Mouse (Mus musculus): Measurements from ENCODE around the gene Ablim1. TPM values are rescaled to one million over a fixed set of nuclear protein-coding genes. Genes with fewer than 3 reads are reported as not detected.

Ablim1 gene
- total RNA-seq, 2 experiments from 2014 or later: 42.8 to 52.0 TPM

DNA sequence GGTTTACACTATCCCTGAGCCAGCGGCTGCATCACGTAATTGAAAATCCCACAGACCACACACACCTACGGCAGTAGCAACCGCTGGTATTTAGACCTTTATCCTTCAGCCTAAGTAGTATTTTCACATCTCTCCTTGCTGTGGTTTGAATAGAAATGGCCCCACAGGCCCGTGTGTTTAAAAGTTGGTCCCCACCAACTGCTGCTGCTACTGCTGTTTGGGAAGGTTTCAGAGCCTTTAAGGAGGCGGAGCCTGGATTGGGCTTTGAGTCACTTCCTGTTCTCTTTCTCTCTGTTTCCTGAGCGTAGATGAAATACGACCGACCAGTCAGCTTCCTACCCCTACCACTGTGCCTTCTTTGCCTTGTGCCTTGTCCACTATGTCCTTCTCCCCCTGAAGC is 214.7 kb downstream of the Ablim1 start:
- no peak for DNase-seq

DNA sequence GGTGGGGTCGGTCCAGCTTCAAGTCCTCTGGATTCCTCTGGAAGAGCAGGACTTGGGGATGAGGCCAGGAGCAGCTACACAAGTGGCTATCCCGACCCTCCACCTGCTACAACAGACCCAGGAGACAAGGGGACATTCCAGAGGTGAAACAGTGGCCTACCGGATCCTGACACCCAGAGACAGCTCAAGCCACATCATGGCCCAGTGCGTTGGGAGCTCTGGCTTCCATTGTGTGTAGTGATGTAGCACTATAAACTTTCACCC is 215.7 kb downstream of the Ablim1 start:
- no peak for DNase-seq

DNA sequence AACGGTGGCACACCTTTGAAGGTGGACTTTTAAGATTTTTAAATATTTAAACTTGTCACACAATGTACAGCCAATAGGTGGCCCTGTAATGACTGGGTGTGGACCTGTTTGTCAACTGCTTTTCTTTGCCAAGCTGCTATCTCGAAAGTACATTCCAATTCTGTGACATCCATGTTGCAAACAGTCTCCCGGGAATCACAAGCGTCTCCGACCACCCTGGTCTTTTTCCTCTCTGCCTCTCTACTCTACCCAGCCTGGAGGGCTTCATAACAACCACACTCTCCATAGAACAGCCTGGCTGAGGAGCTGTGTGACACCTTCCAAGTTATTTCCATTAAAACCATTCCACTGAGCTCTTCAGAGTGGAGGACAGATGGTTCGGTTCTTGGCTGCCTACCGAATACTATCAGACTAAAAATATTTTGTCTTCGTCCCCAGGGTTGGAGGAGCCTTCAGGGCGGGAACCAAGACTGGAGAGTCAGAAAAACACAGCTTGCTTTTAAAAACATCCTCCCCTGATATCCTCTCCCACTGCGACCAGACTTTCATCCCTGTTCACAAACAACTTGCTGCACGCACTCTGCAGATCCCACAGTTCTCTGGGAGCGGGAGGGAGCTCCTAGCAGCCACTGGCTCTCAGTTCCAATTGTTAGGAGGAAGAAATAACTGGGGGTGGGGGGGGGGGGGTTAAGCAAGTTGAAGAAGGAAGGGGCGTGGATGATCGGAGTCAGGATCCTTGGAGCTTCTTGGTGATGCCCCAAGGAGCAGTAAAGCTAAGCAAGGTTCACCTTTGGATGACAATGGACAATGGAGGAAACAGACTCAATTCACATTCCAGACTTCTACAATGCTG is 216.3 kb downstream of the Ablim1 start:
- no peak for DNase-seq

DNA sequence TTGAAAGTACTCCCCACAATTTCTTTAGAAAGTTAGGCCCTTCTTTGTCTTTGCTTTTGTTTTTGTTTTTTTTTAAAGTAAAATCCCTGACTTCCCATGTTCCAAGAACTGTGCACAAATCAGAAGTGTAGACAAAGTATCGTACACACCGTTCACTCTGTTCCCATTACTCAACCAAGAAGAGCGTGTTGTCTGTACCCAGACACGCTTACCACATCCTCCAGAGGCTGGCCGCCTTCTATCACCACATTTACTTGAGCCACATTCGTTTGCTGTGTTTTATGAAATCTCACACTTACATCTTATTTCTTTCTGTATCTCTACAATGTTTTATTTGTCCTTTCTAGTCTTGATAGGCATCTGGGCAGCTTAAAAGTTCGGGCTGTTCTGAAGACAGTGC is 219.4 kb downstream of the Ablim1 start:
- no peak for DNase-seq

DNA sequence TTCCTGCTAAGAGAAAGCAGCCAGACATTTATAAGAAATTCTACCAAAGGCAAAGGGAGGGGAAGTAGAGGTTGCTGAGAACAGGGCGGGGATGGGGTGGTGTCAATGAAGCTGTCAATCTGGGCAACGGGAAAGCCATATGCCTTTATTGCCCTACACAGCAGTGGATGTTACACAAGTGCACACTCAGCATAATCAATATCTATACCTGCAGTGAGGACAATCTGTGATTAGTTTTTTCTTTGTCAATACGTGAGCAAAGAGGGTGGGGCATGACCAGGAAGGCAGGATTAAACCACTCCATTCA is 221.1 kb downstream of the Ablim1 start:
- DNase-seq: no peak

DNA sequence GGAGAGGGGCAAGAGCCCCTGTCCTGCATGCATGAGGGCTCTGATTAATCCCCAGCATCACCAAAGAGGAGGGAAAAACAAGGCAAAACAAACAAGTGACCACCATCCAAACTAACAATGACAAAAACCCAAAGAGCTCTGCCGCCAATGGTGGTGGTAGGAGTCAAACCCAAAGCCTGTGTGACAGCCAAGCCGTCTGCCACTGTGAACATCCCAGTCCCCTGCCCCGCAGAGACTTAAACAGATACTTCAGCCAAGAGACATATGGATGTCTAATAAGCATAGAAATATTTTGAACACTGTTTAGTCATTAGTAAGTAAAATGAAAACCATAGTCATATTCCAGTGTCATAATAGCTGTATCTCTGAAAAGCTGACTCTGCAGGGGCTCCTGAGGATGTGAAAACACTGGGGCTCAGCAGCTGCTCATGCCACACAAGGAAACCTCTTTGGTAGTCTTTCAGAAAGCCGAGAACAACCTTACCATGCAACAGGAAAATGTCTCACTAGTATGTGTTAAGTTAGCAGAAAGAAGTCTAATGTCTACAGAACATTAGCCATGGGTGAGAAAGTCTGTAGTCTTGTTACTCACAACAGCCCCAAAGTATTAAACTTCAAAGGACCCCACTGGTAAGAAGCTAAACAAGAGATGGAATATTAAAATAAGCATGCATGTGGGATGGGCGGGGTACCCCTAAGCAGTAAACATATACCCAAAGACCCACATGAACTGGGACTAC is 221.6 kb downstream of the Ablim1 start:
- no peak for DNase-seq

DNA sequence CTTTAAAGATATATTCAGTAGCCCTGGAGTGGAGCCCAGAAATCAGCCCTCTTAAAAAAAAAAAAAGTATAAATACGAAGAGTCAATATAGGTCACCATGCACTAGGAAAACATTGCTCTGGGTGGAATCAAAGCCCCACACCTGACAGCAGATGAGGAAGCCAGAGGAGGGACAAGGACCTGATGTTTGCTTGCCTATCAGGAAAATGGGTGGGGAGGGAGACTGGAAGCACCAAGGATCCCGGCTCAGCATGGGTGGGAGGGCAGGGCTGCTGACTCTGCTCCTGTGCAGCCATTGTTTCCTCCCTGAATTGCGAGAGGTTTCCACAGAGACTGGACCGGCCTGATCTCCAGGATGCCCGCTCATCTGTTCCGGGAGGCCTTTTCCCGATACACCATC is 223.4 kb downstream of the Ablim1 start:
- DNase-seq: no peak

DNA sequence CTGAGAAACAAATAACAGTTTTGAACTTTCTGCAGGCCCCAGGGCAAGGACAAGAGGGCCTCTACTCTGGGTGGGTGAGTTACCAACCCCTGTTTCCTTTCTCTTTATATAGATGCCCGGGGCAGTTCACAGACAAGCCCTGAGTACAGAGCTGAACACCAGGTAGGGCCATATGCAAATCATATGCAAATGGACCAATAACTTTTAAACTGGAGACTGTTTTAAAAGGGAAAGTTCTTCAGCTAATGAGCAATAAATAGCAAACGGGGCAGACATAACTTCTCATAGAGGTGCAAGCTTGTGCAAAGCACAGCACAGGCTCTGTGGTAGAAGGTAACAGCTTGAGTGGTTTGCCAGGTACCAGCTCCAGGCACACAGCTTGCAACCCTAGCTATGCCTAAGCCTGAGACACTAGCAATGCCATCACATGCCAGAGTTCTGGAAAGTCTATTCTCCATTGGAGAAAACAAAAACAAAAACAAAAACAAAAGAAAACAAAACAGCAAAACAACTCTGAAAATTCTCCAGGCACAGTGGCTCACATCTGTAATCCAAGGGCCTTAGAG is 225.8 kb downstream of the Ablim1 start:
- no peak for DNase-seq

DNA sequence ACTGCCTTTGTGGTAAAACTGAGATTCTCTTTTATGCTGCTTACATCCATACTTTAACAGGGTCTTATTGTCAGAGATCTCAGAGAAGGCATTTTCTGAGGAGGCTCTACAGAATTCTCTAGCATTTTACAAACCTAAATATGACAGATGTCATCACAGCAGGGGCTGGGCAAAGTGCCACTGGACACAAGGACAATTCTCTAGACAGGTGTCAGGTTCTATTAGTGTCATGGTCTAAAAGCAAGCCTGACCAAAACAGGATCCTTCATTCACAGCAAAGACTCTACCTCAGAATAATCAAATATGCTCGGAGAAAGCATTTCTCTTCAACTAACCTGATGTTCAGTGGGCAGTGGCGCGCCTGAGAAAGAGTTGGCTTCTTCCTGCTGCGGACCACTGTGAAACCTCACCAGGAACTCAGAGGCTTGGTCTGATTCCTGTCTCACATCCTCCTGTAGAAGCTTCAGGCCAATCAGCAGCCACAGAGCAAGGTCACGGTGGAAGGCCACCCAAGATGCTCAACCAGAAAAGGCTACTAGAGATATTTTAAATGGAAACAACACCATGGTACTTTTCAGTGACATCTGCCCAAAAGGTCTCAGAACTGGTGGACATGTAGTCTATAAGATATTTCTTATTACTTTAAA is 230.1 kb downstream of the Ablim1 start:
- DNase-seq: no peak

DNA sequence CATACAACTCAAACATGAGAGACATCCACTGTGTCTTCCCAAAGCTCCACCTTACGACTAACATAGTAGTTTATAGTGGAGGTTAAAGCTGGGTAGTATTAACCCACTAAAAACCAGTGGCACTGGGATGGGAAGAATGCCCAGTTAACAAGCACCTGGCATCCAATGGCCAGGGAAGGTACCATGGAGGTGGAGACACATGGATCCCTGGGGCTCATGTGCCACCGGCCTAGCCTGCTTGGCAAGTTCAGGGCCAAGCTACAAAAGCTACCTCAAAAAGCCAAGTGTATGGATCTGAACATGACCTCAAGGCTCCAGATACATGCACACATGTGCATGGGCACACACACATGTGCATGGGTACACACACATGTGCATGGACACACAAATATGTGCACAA is 230.8 kb downstream of the Ablim1 start:
- no peak for DNase-seq

DNA sequence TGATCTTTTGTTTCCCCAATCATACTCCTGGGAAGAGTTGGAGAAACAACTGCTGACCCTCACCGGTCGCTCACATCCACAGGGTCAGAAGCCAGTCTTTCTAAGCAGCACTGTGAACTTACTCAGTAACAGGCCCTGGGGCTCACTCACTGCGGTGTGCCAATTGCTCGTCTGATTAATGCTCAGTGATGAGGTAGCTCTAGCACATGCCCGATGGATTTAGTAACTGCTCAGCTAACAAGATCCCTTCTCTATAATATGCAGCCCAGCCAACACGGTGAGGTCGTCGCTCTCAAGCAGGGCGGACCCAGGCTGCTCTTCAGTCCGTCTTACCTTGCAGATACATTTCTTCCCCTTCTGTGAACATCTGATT is 231.6 kb downstream of the Ablim1 start:
- no peak for DNase-seq

DNA sequence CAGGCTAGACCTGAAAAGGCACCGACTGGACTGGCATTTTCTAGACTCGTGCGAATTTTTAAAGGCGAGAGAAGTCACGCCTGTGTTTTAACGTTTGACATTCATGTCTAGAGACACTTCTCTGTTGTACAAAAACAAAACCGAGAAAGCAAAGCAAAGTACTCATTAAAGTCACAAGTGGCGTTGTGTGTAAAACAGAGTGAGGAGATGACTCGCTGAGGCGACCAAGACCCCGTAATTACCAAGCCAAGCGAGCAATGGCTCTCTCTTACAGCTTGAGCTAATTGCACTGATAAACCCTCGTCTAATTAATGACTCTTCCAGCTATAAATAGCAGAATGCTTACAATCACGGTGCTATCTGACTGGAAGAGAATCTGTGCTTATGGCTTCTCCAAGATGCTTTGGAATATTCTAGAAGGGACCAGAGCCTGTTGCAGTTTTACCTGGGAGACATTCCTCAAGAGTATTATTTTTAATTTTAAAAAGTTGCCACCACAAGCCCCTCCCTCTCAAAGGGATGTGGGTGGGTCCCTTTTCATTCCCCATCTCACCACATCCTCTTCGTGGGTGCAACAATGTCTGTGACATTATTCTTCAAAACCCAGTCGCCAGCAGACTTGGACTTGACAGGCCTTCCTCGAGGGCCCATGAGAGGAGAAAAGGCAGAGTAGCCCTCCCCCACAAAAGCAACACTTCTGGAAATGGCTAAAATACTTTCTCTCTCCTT is 232.1 kb downstream of the Ablim1 start:
- no peak for DNase-seq

DNA sequence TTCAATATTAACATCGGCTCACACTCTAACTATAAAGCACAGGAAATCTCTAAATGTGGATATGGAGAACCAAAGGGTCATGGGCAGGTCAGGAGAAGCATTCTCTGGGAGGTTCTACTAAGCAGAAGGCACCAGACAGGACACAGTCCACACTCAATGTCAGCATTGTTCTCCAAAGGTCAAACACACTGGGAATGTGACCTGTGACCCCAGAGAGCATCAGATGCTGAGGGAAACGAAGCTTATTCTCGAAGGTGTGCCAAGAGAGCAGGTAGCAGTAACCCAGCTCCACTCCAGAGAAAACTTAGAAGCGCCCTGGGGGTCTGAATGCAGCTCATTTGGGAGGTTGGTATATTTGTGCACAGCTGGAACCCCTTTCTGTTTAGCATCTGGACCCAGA is 233.2 kb downstream of the Ablim1 start:
- DNase-seq: no peak

DNA sequence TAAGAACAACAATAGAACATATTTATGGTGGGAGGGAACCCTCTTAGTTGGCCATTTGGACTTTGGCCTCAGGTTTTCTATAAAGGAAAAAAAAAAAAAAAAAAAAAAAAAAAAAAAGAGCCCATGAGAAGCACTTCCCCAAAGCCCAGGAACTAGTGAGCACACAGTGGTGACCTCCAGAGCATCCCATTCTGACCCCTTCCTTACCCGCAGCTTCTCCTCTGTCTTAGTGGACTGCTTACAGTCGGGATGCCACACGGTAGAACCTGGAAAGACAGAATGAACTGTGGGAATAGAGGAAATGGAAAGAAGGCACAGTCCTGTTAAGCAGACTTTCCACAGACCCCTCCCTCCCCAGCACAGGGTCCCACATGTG is 235.1 kb downstream of the Ablim1 start:
- no peak for DNase-seq

DNA sequence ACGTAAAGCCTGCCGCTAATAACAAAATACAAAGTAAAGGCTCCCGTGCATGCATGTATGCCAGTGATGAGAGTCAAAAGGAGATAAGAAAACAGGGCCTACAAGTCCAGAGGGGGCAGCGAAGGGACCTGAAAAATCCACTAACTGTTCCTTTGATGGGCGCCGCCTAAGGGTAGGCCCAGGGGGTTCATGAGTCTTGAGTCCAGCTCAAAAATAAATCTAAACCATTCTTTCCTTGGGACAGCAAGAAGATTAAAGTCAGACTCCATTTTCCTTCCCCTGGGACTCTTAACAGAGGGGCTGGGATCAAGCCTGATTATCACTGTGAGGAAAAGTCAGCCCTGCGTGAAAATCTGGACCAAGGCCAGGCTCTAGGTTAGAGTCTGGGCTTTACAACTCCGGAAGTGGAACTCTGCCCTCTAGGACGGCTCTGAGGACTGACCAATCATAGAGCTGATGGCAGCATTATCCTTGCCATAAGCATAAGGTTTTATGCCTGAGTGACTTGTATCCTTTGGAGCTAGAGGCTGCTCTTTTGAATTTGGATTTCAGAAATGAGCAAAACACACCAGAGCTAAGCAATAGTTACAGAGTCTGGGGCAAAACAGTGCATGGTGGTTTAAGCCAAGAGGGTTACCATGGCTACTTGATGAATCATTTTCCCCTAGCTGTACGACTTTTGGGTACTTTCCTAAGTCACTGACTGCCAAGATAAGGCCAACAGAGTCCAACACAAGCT is 235.7 kb downstream of the Ablim1 start:
- peak; percentile 34 for DNase-seq

DNA sequence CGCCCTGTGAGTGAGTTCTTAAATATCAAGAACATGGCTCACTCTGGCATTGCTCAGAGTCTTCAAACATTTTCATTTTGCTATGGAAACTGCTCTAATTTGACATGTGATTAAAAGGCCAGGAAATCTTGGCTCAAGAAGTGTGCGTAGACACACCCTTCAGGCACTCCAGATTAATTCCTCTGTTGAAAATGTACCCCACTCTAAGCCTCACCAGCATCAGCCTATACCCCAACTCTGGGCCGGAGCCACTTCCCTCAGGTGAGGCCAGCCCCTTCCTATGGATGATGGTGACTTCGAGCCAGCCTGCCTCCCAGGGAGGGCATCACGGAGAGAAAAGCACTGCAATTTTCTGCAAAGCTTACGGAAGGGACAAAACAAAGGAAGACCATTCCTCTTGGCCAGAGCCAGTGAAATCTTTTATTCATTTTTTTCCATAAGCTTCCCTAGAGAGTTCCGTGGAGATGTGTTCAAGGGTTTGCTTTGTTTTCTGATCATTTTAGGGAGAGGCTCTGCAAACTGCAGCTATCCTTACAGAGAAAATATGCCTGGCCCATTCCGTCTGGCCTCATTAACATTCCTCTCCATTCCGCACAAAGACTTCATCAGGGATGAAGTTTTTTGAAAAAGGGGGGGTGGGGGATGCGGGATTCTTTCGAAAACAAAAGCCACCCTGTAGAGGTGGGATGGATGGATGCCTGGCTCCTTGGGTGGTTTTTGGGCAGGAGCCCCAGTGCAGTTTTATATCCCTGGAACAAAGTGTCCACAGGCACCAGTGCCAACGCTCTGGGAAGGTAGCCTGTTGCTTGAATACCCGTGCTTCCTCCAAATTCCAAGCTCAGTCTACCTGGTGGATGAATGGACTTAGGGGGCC is 236.7 kb downstream of the Ablim1 start:
- DNase-seq: no peak

DNA sequence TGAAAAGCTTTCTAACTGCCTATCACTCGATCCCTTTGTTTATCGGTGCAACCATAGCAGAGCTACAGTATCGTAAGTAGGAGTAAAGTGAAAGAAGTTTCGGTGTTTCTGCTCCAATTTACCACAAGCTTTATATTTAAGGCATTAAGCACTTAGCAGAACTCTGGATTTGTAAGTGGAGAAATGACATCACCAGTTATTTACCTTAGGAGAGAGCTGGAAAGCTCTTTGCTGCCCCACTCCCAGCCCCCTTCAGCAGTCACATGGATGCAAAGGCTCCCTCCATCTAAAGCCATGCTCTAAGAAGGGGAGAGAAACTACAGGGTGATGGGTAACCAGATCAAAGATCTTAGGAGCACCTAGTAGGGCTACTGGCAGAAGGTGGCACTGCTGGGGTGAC is 241.3 kb downstream of the Ablim1 start:
- DNase-seq: no peak

DNA sequence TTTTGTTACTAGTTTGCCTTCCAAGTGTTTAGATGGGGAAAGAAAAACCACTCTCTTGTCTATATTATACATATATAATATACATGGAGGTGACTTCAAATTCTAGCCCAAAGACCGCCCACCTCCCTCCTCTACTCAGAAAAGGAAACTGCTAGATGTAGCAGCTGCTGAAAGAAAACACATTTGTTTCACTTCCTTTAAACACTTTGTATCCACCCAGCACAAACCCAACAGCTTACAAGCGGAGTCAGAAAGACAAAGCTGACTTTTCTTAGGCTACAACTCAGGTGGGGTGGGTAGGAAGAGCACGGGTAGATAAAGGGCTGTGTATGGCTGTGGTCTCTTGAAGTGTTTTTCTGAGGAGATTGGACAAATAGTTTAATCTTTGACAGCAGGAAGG is 242.0 kb downstream of the Ablim1 start:
- no peak for DNase-seq

DNA sequence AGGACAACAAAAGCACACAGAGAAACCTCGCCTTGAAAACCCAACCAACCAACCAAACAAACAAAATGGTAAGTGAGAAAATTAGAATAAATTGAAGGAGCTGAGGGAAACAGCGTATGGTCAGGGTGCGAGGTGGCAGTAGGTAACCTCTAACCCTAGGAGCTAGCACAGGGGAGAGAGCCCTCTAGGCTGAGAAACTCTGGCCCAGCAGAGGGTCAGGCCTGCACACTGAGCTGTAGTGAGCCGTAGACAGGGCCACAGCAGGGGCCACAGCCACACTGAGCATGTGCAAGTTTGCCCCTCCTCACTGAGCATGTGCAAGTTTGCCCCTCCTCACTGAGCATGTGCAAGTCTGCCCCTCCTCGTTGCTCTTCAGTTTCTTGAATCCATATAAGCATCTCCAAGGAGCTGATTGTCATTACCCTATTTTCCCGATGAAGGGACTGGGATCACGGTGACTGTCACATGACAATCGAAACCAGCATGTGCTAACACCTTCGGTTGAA is 247.6 kb downstream of the Ablim1 start:
- DNase-seq: no peak

DNA sequence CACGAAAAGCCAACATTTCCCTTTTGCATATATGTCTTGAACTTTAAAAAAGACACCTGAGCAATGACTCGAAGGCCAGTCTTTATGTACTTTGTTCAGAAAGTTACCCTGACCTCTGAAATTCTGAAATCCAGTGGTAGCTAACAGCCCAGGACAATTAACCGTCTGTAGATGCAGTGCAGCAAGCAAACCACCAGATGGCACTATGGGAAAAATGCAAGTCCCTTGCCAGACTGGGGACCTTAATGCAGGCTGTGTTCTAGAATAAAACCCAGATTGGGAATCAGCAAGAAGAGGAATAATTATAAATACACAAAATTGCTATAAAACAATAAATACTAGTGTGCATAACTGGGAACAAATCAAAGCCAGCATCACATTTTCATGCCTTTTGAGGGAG is 248.4 kb downstream of the Ablim1 start:
- DNase-seq: peak; percentile 60

DNA sequence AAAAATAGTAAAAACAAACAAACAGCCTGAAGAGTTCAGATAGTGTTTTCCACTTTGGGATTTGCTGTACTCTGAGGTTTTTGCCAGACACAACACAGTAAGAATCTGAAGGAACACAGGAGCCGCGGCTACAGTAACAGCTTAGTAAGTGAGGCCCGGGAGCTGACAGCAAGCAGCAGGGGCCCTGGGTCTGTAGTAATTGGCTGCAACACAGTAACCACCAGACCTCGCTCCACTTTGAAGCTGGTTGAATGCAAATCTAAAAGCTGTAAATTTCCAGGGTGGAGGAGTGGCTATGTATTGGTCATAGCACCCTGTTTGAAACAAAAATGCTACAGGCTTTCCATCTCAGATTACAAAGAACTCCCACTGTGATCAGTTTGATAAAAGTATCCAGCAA is 252.0 kb downstream of the Ablim1 start:
- DNase-seq: no peak

Measured in gastrocnemius, postnatal 10 days (tissue).